Mouse (Mus musculus) myocyte (in vitro differentiated cells): ENCODE data around the gene Tnrc6c. TPM values are rescaled to one million over a fixed set of nuclear protein-coding genes. Genes with fewer than 3 reads are reported as not detected.

ENCODE experiments used
- H3K27me3 ChIP-seq: one replicate; pipeline ENCODE4 v1.6.1; 2011; ENCODE audit not compliant: control insufficient read depth, insufficient read depth, insufficient read length
- H3K36me3 ChIP-seq: one replicate; pipeline ENCODE4 v1.6.1; 2011; ENCODE audit not compliant: control insufficient read depth, insufficient read depth
- H3K4me2 ChIP-seq: one replicate; pipeline ENCODE4 v1.6.1; 2011; ENCODE audit warnings: low read depth, control low read depth
- H3K4me3 ChIP-seq: one replicate; pipeline ENCODE4 v1.5.1; 2011; ENCODE audit warnings: mild to moderate bottlenecking, control low read depth, moderate library complexity
- H3K79me2 ChIP-seq: one replicate; pipeline ENCODE4 v1.6.1; 2011; ENCODE audit not compliant: control insufficient read depth, insufficient read depth
- H3ac ChIP-seq: one replicate; pipeline ENCODE4 v1.6.1; 2011; ENCODE audit not compliant: control insufficient read depth, insufficient read length
- CEBPB ChIP-seq: IDR thresholded peaks from 2 replicates; pipeline ENCODE4 v1.6.1; 2011; ENCODE audit warnings: mild to moderate bottlenecking, moderate library complexity; ENCODE audit not compliant: poor library complexity, insufficient read depth, severe bottlenecking
- E2F4 ChIP-seq: IDR thresholded peaks from one replicate; pipeline ENCODE4 v1.6.1; 2011; ENCODE audit warnings: mild to moderate bottlenecking, control low read depth, moderate library complexity; ENCODE audit not compliant: insufficient read depth
- MAX ChIP-seq: IDR thresholded peaks from one replicate; pipeline ENCODE4 v1.6.1; 2011; ENCODE audit warnings: low read depth, mild to moderate bottlenecking, control low read depth
- MYOD1 ChIP-seq, 3 experiments: IDR thresholded peaks; one replicate each; pipeline ENCODE4 v1.6.1; 2011; ENCODE audit warnings: control low read depth in 2 of 3, low read depth in 2 of 3, mild to moderate bottlenecking in 2 of 3, moderate library complexity in 1 of 3; ENCODE audit not compliant: insufficient read length in 2 of 3, control insufficient read depth in 1 of 3
- MYOG ChIP-seq, 3 experiments: IDR thresholded peaks; one replicate each; pipeline ENCODE4 v1.6.1; 2011; ENCODE audit warnings: control low read depth in 2 of 3, low read depth in 2 of 3, mild to moderate bottlenecking in 2 of 3; ENCODE audit not compliant: insufficient read length in 2 of 3, control insufficient read depth in 1 of 3, insufficient read depth in 1 of 3
- POLR2A ChIP-seq: IDR thresholded peaks from one replicate; pipeline ENCODE4 v1.6.1; 2011; ENCODE audit warnings: low read depth, mild to moderate bottlenecking, control low read depth, moderate library complexity; ENCODE audit not compliant: insufficient read length
- POLR2AphosphoS2 ChIP-seq: IDR thresholded peaks from one replicate; pipeline ENCODE4 v1.6.1; 2011; ENCODE audit warnings: low read depth, control low read depth; ENCODE audit not compliant: insufficient read length
- REST ChIP-seq: IDR thresholded peaks from one replicate; pipeline ENCODE4 v1.6.1; 2011; ENCODE audit warnings: mild to moderate bottlenecking, control low read depth, moderate library complexity; ENCODE audit not compliant: insufficient read depth, insufficient read length
- SRF ChIP-seq: IDR thresholded peaks from one replicate; pipeline ENCODE4 v1.6.1; 2011; ENCODE audit warnings: low read depth; ENCODE audit not compliant: control insufficient read depth, insufficient read length
- TCF12 ChIP-seq: IDR thresholded peaks from one replicate; pipeline ENCODE4 v1.6.1; 2011; ENCODE audit warnings: mild to moderate bottlenecking, control low read depth; ENCODE audit not compliant: poor library complexity, insufficient read depth, severe bottlenecking
- TCF3 ChIP-seq: IDR thresholded peaks from one replicate; pipeline ENCODE4 v1.6.1; 2011; ENCODE audit warnings: low read depth, control low read depth; ENCODE audit not compliant: insufficient read length
- USF1 ChIP-seq: IDR thresholded peaks from one replicate; pipeline ENCODE4 v1.6.1; 2011; ENCODE audit warnings: low read depth, mild to moderate bottlenecking, control low read depth, moderate library complexity
- polyA plus RNA-seq: library from polyadenylated mRNA; unstranded; fragments of >200 nt; fragmentation: generic; extraction: Trizol; gene quantifications from one replicate; pipeline ENCODE4 v1.2.1, GENCODE M21; 2012; ENCODE audit warnings: missing spikeins

The Tnrc6c gene
- polyA plus RNA-seq, 1 experiment, result 7.4 TPM

DNA sequence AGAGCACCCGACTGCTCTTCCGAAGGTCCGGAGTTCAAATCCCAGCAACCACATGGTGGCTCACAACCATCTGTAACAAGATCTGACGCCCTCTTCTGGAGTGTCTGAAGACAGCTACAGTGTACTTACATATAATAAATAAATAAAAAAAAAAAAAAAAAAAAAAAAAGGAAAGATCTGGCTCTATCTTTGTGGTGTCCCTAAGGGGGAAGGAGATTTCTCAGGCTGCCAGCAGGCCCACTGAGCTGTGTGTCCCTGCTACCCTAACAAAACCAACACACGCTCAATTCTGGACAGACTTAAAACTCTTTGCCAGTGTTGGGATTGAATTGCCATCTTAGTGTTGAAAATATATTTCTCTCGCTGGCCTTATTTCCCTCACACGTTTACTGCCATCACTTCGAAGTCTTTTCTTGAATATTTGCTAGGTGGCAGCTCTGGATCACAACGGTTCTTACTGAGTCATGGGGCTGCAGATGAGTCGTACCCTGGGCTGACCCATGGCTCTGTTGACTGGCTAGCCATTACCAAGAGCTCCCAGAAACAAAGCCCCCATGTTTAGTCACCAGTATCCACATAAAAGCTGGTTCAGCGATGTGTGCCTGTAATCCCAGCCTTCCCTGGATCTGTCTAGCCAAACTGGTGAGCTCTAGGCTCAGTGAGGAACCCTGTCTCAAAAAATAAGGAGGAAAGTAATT lies 23.1 kb upstream of the Tnrc6c start:
- H3K36me3 ChIP-seq, result no peaks in the 10 kb centered on the region
- no peak overlapping the region for H3ac ChIP-seq
- H3K27me3 ChIP-seq, result no peaks in the 10 kb centered on the region
- TF ChIP-seq POLR2A (no peak), TCF3 (no peak), USF1 (no peak), MYOD1 (IDR thresholded peaks at IDR 0.05; ENCODE audit: control insufficient read depth in 1 of 3, insufficient read length in 2 of 3, low read depth in 2 of 3) (no peak), MYOG (IDR thresholded peaks at IDR 0.05; ENCODE audit: control insufficient read depth in 1 of 3, insufficient read depth in 1 of 3, insufficient read length in 2 of 3, low read depth in 2 of 3) (no peak), CEBPB (no peak), REST (no peak), SRF (no peak)
- no peak overlapping the region for H3K4me2 ChIP-seq
- no peak overlapping the region for H3K4me3 ChIP-seq
- H3K79me2 ChIP-seq, result no peaks in the 10 kb centered on the region

DNA sequence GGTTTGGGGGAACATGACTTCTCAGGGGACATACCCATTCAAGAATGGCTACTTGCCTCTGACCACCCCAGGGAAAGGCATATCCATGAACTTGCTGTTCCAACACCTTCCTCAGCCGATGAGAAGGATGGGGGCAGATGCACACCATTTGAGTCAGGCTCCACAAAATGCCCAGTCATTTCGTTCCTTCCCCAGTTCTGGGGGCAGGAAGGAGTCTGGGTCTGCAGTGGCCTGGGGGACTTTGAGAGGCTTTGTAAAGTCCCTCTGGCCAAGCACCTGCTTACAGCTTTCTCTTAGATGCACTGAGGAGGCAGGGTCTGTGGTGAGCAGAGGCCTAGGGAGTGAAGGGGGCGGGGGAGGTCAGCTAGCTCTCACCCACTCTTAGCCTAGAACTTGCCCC lies 20.8 kb upstream of the Tnrc6c start:
- Histone ChIP-seq H3K4me2 (no peak overlapping the region), H3K27me3 (no peaks in the 10 kb centered on the region), H3K79me2 (no peaks in the 10 kb centered on the region), H3K36me3 (no peaks in the 10 kb centered on the region), H3K4me3 (no peak overlapping the region), H3ac (no peak overlapping the region)
- TF ChIP-seq POLR2AphosphoS2 (no peak), E2F4 (no peak), USF1 (no peak), MYOG (IDR thresholded peaks at IDR 0.05; ENCODE audit: control insufficient read depth in 1 of 3, insufficient read depth in 1 of 3, insufficient read length in 2 of 3, low read depth in 2 of 3) (no peak), MYOD1 (IDR thresholded peaks at IDR 0.05; ENCODE audit: control insufficient read depth in 1 of 3, insufficient read length in 2 of 3, low read depth in 2 of 3) (no peak), TCF12 (no peak), CEBPB (no peak), MAX (no peak), TCF3 (no peak), REST (no peak), POLR2A (no peak), SRF (no peak)

DNA sequence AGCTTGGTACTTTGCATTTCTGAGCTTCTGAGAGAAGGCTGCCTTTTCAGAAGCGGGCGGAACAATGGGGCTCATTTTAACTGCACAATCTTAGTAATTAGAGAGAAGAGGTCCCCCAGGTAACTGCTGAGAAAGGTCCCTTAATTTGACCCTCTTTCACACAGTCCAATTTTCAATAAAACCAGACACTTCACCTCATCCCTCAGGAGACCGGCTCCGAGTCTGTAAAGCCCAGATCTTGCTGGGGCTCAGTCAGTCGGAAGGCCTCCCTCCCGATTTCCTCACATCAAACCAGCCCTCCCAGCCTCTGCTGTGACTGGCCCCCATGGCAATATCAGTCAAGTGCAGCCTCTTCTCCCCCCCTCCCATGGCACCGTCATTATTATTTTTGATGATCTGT lies 15.7 kb upstream of the Tnrc6c start:
- no peaks in the 10 kb centered on the region for H3K36me3 ChIP-seq
- H3K27me3 ChIP-seq, result no peaks in the 10 kb centered on the region
- no peak overlapping the region for H3K4me2 ChIP-seq
- no peak for TF ChIP-seq USF1
- TF ChIP-seq CEBPB, result no peak
- no peak for TF ChIP-seq REST
- no peak for TF ChIP-seq MYOG (IDR thresholded peaks at IDR 0.05; ENCODE audit: control insufficient read depth in 1 of 3, insufficient read depth in 1 of 3, insufficient read length in 2 of 3, low read depth in 2 of 3)
- no peak for TF ChIP-seq POLR2AphosphoS2
- TF ChIP-seq TCF12, result no peak
- no peak for TF ChIP-seq SRF
- no peak overlapping the region for H3ac ChIP-seq
- H3K79me2 ChIP-seq, result no peaks in the 10 kb centered on the region
- H3K4me3 ChIP-seq, result no peak overlapping the region

DNA sequence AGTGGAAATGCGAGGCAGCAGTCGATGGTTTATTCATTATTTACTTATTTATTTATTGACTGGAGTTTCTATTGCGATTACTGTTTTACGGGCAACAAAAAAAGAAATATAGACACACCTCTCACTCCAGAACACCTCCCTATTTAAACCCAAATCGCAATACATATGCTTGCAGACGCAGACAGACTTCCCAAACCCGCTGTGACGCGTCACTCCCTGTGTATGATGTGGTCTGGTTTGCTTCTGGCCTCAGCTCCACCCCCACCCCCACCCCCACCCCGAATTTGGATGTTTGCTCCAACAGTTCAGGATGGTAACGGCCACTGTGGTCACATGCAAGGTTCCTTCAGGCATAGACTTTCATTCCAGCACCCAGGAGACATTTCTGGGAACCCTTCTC lies 15.3 kb upstream of the Tnrc6c start:
- no peaks in the 10 kb centered on the region for H3K36me3 ChIP-seq
- no peak overlapping the region for H3K4me3 ChIP-seq
- no peak for TF ChIP-seq MAX
- no peak for TF ChIP-seq POLR2A
- no peak for TF ChIP-seq POLR2AphosphoS2
- TF ChIP-seq SRF, result no peak
- H3K4me2 ChIP-seq, result no peak overlapping the region
- no peak overlapping the region for H3ac ChIP-seq
- H3K27me3 ChIP-seq, result no peaks in the 10 kb centered on the region
- no peaks in the 10 kb centered on the region for H3K79me2 ChIP-seq

DNA sequence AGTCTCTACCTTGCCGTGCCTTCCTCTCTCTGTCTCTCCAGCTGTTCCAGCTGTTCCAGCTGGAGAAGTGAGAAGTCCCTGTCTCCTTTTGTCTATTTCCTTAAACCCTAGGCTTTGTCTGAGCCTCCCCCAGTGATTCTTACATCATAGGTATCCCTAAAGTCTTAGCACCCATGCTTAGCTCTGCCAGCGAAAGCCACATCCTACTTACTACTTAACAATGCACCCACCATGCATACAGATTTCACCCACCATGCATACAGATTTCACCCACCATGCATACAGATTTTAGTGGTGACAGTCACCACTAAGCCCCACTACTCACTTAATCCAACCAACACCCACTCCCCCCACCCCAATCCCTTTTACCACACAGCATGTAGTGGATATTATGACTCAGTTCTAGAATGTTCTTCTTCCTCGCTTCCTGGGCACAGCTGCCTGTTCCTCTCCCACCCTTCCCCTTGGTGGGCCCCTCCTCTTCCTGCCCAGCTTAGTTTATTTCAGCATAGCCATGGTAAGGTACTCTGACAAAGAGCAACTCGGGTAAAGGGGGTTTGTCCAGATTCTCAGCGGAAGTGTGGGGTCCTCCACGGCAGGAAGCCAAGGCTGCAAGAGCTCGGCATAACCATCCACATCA lies 14.6 kb upstream of the Tnrc6c start:
- TF ChIP-seq MYOD1 (IDR thresholded peaks at IDR 0.05; ENCODE audit: control insufficient read depth in 1 of 3, insufficient read length in 2 of 3, low read depth in 2 of 3) (no peak), POLR2A (no peak), E2F4 (no peak), REST (no peak), TCF3 (no peak), MAX (no peak), CEBPB (no peak), POLR2AphosphoS2 (no peak), TCF12 (no peak), MYOG (IDR thresholded peaks at IDR 0.05; ENCODE audit: control insufficient read depth in 1 of 3, insufficient read depth in 1 of 3, insufficient read length in 2 of 3, low read depth in 2 of 3) (no peak), USF1 (no peak), SRF (no peak)
- H3K36me3 ChIP-seq, result no peaks in the 10 kb centered on the region
- no peaks in the 10 kb centered on the region for H3K27me3 ChIP-seq
- no peak overlapping the region for H3K4me3 ChIP-seq
- no peak overlapping the region for H3ac ChIP-seq
- no peaks in the 10 kb centered on the region for H3K79me2 ChIP-seq
- no peak overlapping the region for H3K4me2 ChIP-seq
